ENCODE assay signal across 17 mouse cellular contexts in the genomic region with DNA sequence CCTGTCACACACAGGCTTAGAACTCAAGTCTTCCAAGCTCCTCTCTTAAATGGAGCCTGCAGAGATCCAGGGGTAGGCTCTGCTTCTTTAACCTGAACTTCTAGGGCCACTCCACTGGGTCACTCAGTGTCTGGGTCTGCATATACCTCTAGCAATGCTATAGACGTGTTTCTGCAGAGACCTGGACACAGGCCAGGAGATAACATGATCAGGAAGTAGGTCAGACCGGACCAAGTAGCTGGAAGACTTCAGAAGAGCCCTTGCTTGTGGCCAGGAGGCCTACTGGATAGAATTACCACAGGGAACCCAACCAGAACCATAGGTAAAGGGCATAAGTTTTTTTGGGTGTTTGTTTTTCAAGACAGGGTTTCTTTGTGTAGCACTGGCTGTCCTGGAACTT. TPM values are rescaled to one million over a fixed set of nuclear protein-coding genes. Genes with fewer than 3 reads are reported as not detected.
"Had no signal": no experiment of that assay in that cellular context is flagged by ENCODE, and none has a peak within 500 bp of the region (broad histone marks: within the 10 kb centered on the region; RNA-seq: fewer than 3 reads in every experiment).

No protein-coding gene starts in this region.

- ATAC-seq: intestine, embryonic 16.5 days; midbrain, embryonic 13.5 days; midbrain, embryonic 16.5 days had no signal

- H3K9ac ChIP-seq: liver, embryonic 13.5 days; midbrain, embryonic 13.5 days; neural tube, embryonic 13.5 days had no signal

- H3K4me3 ChIP-seq: liver, embryonic 13.5 days; megakaryocyte, embryonic 14.5 days; midbrain, embryonic 10.5 days; midbrain, embryonic 13.5 days; myocyte; neural tube, embryonic 13.5 days had no signal

- DNase-seq: kidney, adult 18-20 months; kidney, adult 9 months; kidney, postnatal 14 days; kidney, postnatal 4 days; liver, embryonic 13.5 days; lung, adult 2 months; thymus, adult 2 months; thymus, postnatal 14 days; thymus, postnatal 4 days had no signal

- H3K4me2 ChIP-seq: liver, embryonic 13.5 days; midbrain, embryonic 13.5 days; neural tube, embryonic 13.5 days had no signal

- H3K27ac ChIP-seq: liver, embryonic 13.5 days; midbrain, embryonic 10.5 days; midbrain, embryonic 13.5 days; neural tube, embryonic 13.5 days had no signal

- H3K9me3 ChIP-seq: liver, embryonic 13.5 days; megakaryocyte, embryonic 14.5 days; midbrain, embryonic 10.5 days; midbrain, embryonic 13.5 days; neural tube, embryonic 13.5 days had no signal

- H3K4me1 ChIP-seq: midbrain, embryonic 13.5 days had no signal

- H3K27me3 ChIP-seq: liver, embryonic 13.5 days; megakaryocyte, embryonic 14.5 days; midbrain, embryonic 13.5 days; neural tube, embryonic 13.5 days had no signal

RNA-seq across cellular contexts. Expression of gene Rcor2, which starts 22.6 kb away (rescaled TPM):
- total RNA-seq: monocyte, adult 5-6 weeks had no signal
